Mouse (Mus musculus) embryonic facial prominence, embryonic 15.5 days (tissue): Measurements from ENCODE around the gene Ntrk3. TPM values are rescaled to one million over a fixed set of nuclear protein-coding genes. Genes with fewer than 3 reads are reported as not detected.

Experiments
- ATAC-seq: fragments of 200-750 bp; cut with Nextera tagmentation; 2 replicates; pipeline ENCODE4 v1.8.0; 2017; ENCODE audit warnings: low read depth, moderate TSS enrichment; ENCODE audit not compliant: insufficient number of reproducible peaks, low FRiP score, low TSS enrichment
- H3K27ac ChIP-seq: fragments of 300-500 bp; sonication (generic); replicated peaks from 2 replicates; pipeline ENCODE4 v1.5.1; 2015; ENCODE audit warnings: mild to moderate bottlenecking, inconsistent platforms
- H3K27me3 ChIP-seq: fragments of 300-500 bp; sonication (generic); 2 replicates; pipeline ENCODE4 v1.6.1; 2015; ENCODE audit warnings: inconsistent platforms
- H3K36me3 ChIP-seq: fragments of 300-500 bp; sonication (generic); 2 replicates; pipeline ENCODE4 v1.6.1; 2015; ENCODE audit warnings: mild to moderate bottlenecking, inconsistent platforms
- H3K4me1 ChIP-seq: fragments of 300-500 bp; sonication (generic); 2 replicates; pipeline ENCODE4 v1.6.1; 2015; ENCODE audit warnings: inconsistent platforms
- H3K4me2 ChIP-seq: fragments of 300-500 bp; sonication (generic); replicated peaks from 2 replicates; pipeline ENCODE4 v1.6.1; 2015; ENCODE audit warnings: mild to moderate bottlenecking, inconsistent platforms
- H3K4me3 ChIP-seq: fragments of 300-500 bp; sonication (generic); replicated peaks from 2 replicates; pipeline ENCODE4 v1.5.1; 2015; ENCODE audit warnings: mild to moderate bottlenecking, inconsistent platforms
- H3K9ac ChIP-seq: fragments of 300-500 bp; sonication (generic); 2 replicates; pipeline ENCODE4 v1.6.1; 2015; ENCODE audit warnings: inconsistent platforms
- H3K9me3 ChIP-seq: fragments of 300-500 bp; sonication (generic); replicated peaks from 2 replicates; pipeline ENCODE4 v1.6.1; 2016; ENCODE audit warnings: inconsistent platforms
- WGBS: fragments of 180-500 bp; shearing (Covaris S2); methylation state at CpG from one replicate; pipeline ENCODE4 v1.1.7; 2015; 5-methylcytosine and 5-hydroxymethylcytosine counted together
- polyA plus RNA-seq: library from polyadenylated mRNA; unstranded; fragments of >200 nt; fragmentation: Nextera tagmentation; extraction: Ambion mirVana; gene quantifications from 2 replicates; pipeline ENCODE4 v1.2.1, GENCODE M21; 2015

Ntrk3 gene
- polyA plus RNA-seq, 1 experiment from 2014 or later, result 4.0 TPM

GRCm38 (mm10) chr7:78592948-78593347 is 144.9 kb downstream of the Ntrk3 start:
- Histone ChIP-seq H3K4me3 (no peak overlapping the region), H3K9me3 (no peaks in the 10 kb centered on the region), H3K27me3 (peaks cover 13% of the 10 kb centered on the region; the same call in 1 of the 2 replicates), H3K4me1 (peaks cover 8% of the 10 kb centered on the region; the same call in 1 of the 2 replicates), H3K9ac (no peak overlapping the region), H3K27ac (no peak overlapping the region), H3K4me2 (no peak overlapping the region), H3K36me3 (no peaks in the 10 kb centered on the region)
- 72% methylated on average over 4 of the region's 4 CpGs for WGBS
- no peak for ATAC-seq

DNA sequence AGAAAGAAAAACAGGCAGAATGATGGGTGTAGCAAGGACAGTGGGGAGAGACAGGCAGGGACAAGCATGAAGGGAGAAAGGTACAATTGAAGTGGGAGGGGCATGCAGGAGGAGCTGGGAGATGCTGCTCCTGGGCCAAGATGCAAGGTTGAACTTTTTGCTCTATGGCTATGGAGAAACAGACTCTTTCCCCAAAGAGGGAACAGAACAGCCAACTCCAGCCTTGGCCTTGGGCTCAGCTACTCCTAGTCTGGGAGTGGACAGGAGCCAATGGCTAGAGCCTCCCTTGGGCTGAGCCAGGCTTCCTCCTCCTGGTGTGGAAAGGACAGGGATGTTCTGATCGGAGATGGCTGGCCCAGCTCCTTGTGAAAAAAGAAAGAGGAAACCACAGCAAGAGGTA is 145.6 kb downstream of the Ntrk3 start:
- Histone ChIP-seq H3K27me3 (peaks cover 5% of the 10 kb centered on the region; the same call in 1 of the 2 replicates), H3K4me3 (no peak overlapping the region), H3K4me2 (no peak overlapping the region), H3K9me3 (no peaks in the 10 kb centered on the region), H3K4me1 (peaks cover under 1% of the 10 kb centered on the region; the same call in 1 of the 2 replicates), H3K36me3 (no peaks in the 10 kb centered on the region), H3K27ac (no peak overlapping the region), H3K9ac (no peak overlapping the region)
- ATAC-seq, result no peak
- WGBS, result 69% methylated on average over 1 of the region's 1 CpGs

DNA sequence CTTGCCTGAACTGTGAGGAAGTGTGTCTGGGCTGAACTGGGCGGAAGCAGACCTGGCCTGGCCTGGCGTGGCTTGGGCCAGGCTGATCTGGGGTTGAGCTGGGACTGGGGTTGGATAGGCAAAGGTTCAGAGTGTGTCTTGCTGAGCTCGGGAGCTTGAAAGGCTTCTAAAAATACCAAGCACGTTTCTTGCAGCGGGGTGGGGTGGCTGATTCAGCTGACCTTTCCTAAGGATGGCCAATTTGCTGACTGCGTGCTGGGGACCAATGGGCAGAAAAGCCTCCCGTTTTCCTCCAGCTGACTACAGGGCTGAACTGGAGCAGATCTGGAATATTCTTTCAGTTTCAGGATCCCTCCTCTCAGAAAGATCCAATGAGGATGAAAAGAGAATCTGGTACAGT is 148.0 kb downstream of the Ntrk3 start:
- H3K36me3 ChIP-seq, result no peaks in the 10 kb centered on the region
- no peaks in the 10 kb centered on the region for H3K4me1 ChIP-seq
- no peak overlapping the region for H3K9ac ChIP-seq
- 74% methylated on average over 7 of the region's 7 CpGs for WGBS
- H3K27me3 ChIP-seq, result peaks cover 14% of the 10 kb centered on the region; the same call in 1 of the 2 replicates
- H3K27ac ChIP-seq, result no peak overlapping the region
- H3K4me2 ChIP-seq, result no peak overlapping the region
- no peak overlapping the region for H3K4me3 ChIP-seq
- no peak for ATAC-seq
- H3K9me3 ChIP-seq, result no peaks in the 10 kb centered on the region

DNA sequence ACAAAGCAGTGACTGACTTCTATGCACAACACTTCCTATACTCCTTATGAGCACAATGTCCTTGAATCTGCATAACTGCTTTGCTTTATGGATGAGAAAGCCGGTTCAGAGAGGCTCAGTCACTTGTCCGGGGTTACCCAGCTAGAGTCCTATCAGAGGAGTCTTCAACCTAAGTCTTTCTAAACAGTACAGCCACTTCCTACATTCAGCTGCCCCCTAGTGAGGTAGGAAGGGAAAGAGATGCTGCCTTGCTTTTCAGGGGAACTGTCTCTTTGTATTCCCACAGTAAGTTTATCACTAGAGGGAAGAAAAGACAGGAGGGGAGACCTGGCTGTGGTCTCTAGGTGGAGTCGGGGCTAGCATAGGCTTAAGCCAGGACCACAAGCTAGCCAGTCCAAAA is 151.0 kb downstream of the Ntrk3 start:
- no peak overlapping the region for H3K4me3 ChIP-seq
- 23% methylated on average over 3 of the region's 3 CpGs for WGBS
- H3K27me3 ChIP-seq, result peaks cover 43% of the 10 kb centered on the region
- no peak overlapping the region for H3K4me2 ChIP-seq
- H3K27ac ChIP-seq, result no peak overlapping the region
- H3K36me3 ChIP-seq, result no peaks in the 10 kb centered on the region
- H3K9ac ChIP-seq, result no peak overlapping the region
- H3K9me3 ChIP-seq, result no peaks in the 10 kb centered on the region
- no peaks in the 10 kb centered on the region for H3K4me1 ChIP-seq
- no peak for ATAC-seq

DNA sequence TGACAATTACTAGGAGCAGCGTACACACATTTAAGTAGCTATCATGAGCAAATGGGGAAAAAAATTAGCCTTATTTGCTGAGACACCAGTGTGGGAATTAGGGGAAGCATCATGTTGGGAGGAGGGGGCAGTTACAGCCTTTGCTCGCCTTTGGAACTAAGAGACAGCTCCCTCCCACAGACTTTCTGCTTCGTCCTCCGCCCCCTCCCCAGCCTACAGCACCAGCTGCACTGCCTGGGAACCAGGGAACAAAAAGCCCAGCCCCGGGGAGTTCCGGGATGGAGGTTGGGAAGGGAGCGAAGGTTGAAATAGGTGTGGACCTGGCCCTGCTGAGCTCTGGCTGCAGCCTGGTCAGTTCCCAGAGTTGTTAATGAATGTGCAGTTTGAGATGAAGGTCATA is 151.9 kb downstream of the Ntrk3 start:
- Histone ChIP-seq H3K36me3 (no peaks in the 10 kb centered on the region), H3K9me3 (no peaks in the 10 kb centered on the region), H3K4me2 (no peak overlapping the region), H3K9ac (no peak overlapping the region), H3K4me3 (no peak overlapping the region), H3K27ac (no peak overlapping the region), H3K27me3 (peaks cover 51% of the 10 kb centered on the region), H3K4me1 (no peaks in the 10 kb centered on the region)
- ATAC-seq, result no peak
- 40% methylated on average over 7 of the region's 7 CpGs for WGBS

GRCm38 (mm10) chr7:78584936-78585335 is 152.9 kb downstream of the Ntrk3 start:
- Histone ChIP-seq H3K9me3 (no peaks in the 10 kb centered on the region), H3K4me1 (no peaks in the 10 kb centered on the region), H3K9ac (no peak overlapping the region), H3K27ac (no peak overlapping the region), H3K36me3 (no peaks in the 10 kb centered on the region), H3K27me3 (peaks cover 62% of the 10 kb centered on the region), H3K4me2 (no peak overlapping the region), H3K4me3 (no peak overlapping the region)
- 82% methylated on average over 2 of the region's 2 CpGs for WGBS
- ATAC-seq, result no peak

- Histone ChIP-seq H3K4me3 (no peak overlapping the region), H3K36me3 (no peaks in the 10 kb centered on the region), H3K9me3 (no peaks in the 10 kb centered on the region), H3K27me3 (peaks cover 66% of the 10 kb centered on the region), H3K4me1 (peaks cover 2% of the 10 kb centered on the region), H3K4me2 (no peak overlapping the region), H3K27ac (no peak overlapping the region), H3K9ac (no peak overlapping the region)
- ATAC-seq, result no peak
- 17% methylated on average over 3 of the region's 3 CpGs for WGBS
Observed at GRCm38 (mm10) chr7:78584499-78584898, 153.3 kb downstream of the Ntrk3 start.

- H3K4me2 ChIP-seq, result no peak overlapping the region
- no peak overlapping the region for H3K27ac ChIP-seq
- H3K9me3 ChIP-seq, result no peaks in the 10 kb centered on the region
- peaks cover 10% of the 10 kb centered on the region for H3K4me1 ChIP-seq
- no peak overlapping the region for H3K9ac ChIP-seq
- H3K36me3 ChIP-seq, result no peaks in the 10 kb centered on the region
- ATAC-seq, result no peak
- 60% methylated on average over 6 of the region's 6 CpGs for WGBS
- peaks cover 74% of the 10 kb centered on the region for H3K27me3 ChIP-seq
- no peak overlapping the region for H3K4me3 ChIP-seq
Observed at GRCm38 (mm10) chr7:78583678-78584077, 154.1 kb downstream of the Ntrk3 start.

GRCm38 (mm10) chr7:78581341-78581740 is 156.5 kb downstream of the Ntrk3 start:
- Histone ChIP-seq H3K4me2 (no peak overlapping the region), H3K4me1 (peaks cover 23% of the 10 kb centered on the region), H3K27ac (no peak overlapping the region), H3K9me3 (no peaks in the 10 kb centered on the region), H3K9ac (no peak overlapping the region), H3K4me3 (no peak overlapping the region), H3K27me3 (peaks cover 92% of the 10 kb centered on the region), H3K36me3 (no peaks in the 10 kb centered on the region)
- 50% methylated on average over 1 of the region's 1 CpGs for WGBS
- ATAC-seq, result no peak

DNA sequence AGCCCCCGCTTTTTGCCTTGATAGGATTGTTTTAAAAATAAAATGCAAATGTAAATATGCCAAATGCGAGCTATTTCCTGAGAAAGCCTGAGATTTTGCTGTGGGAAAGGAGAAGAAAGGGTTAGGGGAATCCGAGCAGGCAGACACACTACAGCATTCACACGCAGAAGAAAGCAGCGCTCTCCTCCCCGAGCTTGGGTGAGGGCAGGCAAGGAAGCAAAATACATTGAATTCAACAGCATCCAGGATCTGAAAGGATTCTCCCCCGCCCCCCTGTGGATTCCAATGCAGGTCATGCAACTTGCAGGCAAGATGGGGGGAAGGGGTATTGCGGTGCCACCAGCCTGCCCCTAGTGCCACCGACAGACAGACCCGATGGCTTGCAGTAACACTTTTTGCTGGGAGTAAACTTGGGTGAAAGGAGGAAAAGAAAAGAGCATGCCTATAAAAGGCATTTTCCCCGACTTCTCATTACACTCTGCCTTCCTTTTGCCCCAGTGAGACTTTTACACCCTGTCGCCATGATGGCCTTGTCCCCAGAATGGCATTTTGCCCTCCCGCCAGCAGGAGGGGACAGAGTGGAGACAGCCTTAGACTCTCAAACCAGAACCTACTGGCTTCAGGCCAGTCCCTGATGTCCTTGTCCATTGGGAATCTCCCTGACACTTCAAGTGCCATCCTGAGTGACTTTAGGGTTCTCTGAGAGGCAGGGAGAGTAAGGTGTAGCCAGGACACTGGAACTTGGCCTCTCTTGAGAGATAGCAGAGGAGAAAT is 158.2 kb downstream of the Ntrk3 start:
- Histone ChIP-seq H3K4me1 (peaks cover 23% of the 10 kb centered on the region), H3K4me2 (peak overlapping the region; percentile 84), H3K9ac (no peak overlapping the region), H3K27me3 (peaks cover 96% of the 10 kb centered on the region), H3K36me3 (no peaks in the 10 kb centered on the region), H3K9me3 (no peaks in the 10 kb centered on the region), H3K4me3 (peak overlapping the region; percentile 46), H3K27ac (no peak overlapping the region)
- ATAC-seq, result no peak
- WGBS, result 2% methylated on average over 13 of the region's 13 CpGs

GRCm38 (mm10) chr7:78578461-78579359 is 159.1 kb downstream of the Ntrk3 start:
- WGBS, result 1% methylated on average over 48 of the region's 66 CpGs

More at GRCm38 (mm10) chr7:78578461-78579359, 159.1 kb downstream of the Ntrk3 start:
- Histone ChIP-seq H3K27me3 (peaks cover 95% of the 10 kb centered on the region), H3K36me3 (no peaks in the 10 kb centered on the region), H3K4me2 (peak overlapping the region; percentile 84), H3K9me3 (no peaks in the 10 kb centered on the region), H3K9ac (no peak overlapping the region; the same call in 1 of the 2 replicates), H3K27ac (no peak overlapping the region), H3K4me1 (peaks cover 23% of the 10 kb centered on the region), H3K4me3 (peak overlapping the region; percentile 46)
- ATAC-seq, result no peak
